Mouse (Mus musculus): ENCODE results near the gene Sfn.

DNA sequence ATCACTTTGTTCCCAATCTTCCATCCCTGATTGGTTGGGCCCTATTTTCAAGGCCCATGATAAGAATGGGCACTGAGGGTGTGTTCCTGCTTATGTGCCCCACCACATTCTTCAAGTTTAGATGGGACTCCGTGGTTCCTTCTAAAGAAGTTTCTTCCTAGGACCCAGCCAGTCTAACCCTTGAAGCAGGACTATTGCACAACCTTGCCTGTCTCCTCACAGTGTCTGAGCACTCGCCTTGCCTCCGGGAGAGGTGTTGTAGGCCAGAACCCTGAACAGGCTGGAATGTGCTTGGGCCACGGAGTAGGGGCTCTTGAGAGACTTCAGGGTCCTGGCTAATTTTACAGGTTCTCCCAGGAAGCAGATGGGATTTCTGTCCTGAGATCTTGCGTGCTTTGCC lies 1.1 kb upstream of the Sfn start:
- no peak for TF ChIP-seq POLR2A (IDR thresholded peaks at IDR 0.05; ENCODE audit: insufficient read length, low read depth)
- no peak for TF ChIP-seq TCF12 (IDR thresholded peaks at IDR 0.05; ENCODE audit: insufficient read depth, poor library complexity, severe bottlenecking)
- TF ChIP-seq POLR2AphosphoS2 (IDR thresholded peaks at IDR 0.05; ENCODE audit: insufficient read length, low read depth): no peak
- no peak for TF ChIP-seq E2F4 (IDR thresholded peaks at IDR 0.05; ENCODE audit: insufficient read depth)

All from myocyte (in vitro differentiated cells).